Mouse (Mus musculus) bone marrow, adult 2 months (tissue): ENCODE measurements around the gene Samd14. TPM values are rescaled to one million over a fixed set of nuclear protein-coding genes. Genes with fewer than 3 reads are reported as not detected.

ENCODE experiments used
- H3K27ac ChIP-seq: fragments of 200-500 bp; 2 replicates; pipeline ENCODE4 v1.5.1; 2012; ENCODE audit warnings: low read depth, mild to moderate bottlenecking, control low read depth, inconsistent platforms, low read length; ENCODE audit not compliant: control insufficient read depth, poor library complexity, insufficient read depth
- H3K4me1 ChIP-seq: fragments of 200-500 bp; 2 replicates; pipeline ENCODE4 v1.6.1; 2011; ENCODE audit warnings: low read length; ENCODE audit not compliant: control insufficient read depth, insufficient read depth
- H3K4me3 ChIP-seq: fragments of 200-500 bp; replicated peaks from 2 replicates; pipeline ENCODE3; 2011; ENCODE audit warnings: mild to moderate bottlenecking, low read depth, low read length, control low read depth; ENCODE audit not compliant: control insufficient read depth
- CTCF ChIP-seq: fragments of 200-500 bp; IDR thresholded peaks from 2 replicates; pipeline ENCODE4 v1.5.1; 2011; ENCODE audit warnings: low read length, control low read depth; ENCODE audit not compliant: control insufficient read depth, insufficient read depth
- POLR2A ChIP-seq: fragments of 200-500 bp; IDR thresholded peaks from 2 replicates; pipeline ENCODE4 v1.6.1; 2011; ENCODE audit warnings: low read depth, mild to moderate bottlenecking, control low read depth, low read length, borderline replicate concordance; ENCODE audit not compliant: control insufficient read depth
- WGBS: fragments of 180-500 bp; shearing (Covaris S2); methylation state at CpG from one replicate; pipeline ENCODE4 v1.1.7; 2018; 5-methylcytosine and 5-hydroxymethylcytosine counted together
- polyA plus RNA-seq: library from polyadenylated mRNA; stranded (reverse); fragments of >200 nt; gene quantifications from 2 replicates; pipeline ENCODE4 v1.2.4, GENCODE M21; 2011; ENCODE audit warnings: low replicate concordance; ENCODE audit not compliant: missing spikeins, insufficient read depth, insufficient read length

Gene Samd14
- polyA plus RNA-seq, 1 experiment, result 80.3 TPM

DNA sequence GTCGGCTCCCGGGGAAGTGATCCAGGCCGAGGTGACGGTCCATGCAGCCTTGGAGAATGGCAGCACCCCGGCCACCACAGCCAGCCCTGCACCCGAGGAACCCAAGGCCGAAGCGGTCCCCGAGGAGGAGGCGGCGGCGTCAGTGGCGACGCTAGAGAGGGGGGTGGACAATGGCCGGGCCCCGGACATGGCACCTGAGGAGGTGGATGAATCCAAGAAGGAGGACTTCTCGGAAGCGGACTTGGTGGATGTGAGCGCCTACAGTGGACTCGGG is 17.3 kb upstream of the Samd14 start:
- H3K4me3 ChIP-seq, result peak overlapping the region; percentile 94
- TF ChIP-seq POLR2A, result no peak
- TF ChIP-seq CTCF, result no peak
- WGBS, result 1% methylated on average over 20 of the region's 20 CpGs
- peak overlapping the region; percentile 91 for H3K27ac ChIP-seq
- H3K4me1 ChIP-seq, result peaks cover 14% of the 10 kb centered on the region

DNA sequence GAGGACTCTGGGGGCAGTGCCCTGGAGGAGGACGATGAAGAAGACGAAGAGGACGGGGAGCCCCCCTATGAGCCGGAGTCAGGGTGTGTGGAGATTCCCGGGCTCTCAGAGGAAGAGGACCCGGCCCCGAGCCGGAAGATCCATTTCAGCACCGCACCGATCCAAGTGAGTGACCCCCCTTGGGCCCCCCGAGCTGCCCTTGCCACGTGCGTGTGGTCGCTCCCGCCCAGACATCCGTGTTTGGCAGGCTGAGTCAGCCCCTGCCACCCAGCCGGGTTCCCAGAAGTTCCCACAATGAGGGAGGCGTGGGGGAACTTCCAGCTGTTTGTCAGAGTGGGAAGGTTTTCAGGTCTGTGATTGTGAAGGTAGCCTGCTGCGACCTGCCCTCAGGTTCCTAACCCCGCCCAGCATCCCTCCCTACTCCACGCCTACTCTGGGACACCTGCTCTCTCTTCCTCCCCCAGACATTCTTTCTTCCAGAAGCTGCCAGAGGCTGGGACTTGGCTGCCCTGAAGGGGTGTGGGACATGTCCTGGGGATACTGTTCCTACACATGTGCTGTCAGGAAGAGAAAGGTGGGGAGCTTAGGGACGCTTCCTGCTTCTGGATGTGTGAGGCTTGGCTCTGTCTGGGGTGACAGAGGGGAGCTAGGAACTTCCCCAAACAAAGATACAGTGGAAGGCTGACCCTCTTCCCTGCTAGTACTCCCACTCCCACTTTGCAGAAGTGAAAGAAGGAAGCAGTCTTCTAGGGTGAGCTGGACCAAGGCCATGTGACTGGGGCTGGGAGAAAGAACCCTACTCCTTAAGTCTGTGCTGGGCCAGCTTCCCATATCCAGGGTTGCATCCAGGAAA is 16.7 kb upstream of the Samd14 start:
- Histone ChIP-seq H3K27ac (peak overlapping the region; percentile 91), H3K4me1 (peaks cover 15% of the 10 kb centered on the region), H3K4me3 (peak overlapping the region; percentile 94)
- under 1% methylated on average over 22 of the region's 22 CpGs for WGBS
- peak; percentile 14; the same call in 1 of the 2 replicates for TF ChIP-seq POLR2A
- TF ChIP-seq CTCF, result no peak

- H3K27ac ChIP-seq, result peak overlapping the region; percentile 12
- 18% methylated on average over 10 of the region's 10 CpGs for WGBS
- no peak for TF ChIP-seq POLR2A
- TF ChIP-seq CTCF, result no peak
- peak overlapping the region; percentile 94 for H3K4me3 ChIP-seq
- peaks cover 12% of the 10 kb centered on the region; the same call in 1 of the 2 replicates for H3K4me1 ChIP-seq
Observed at GRCm38 (mm10) chr11:94994208-94994814, 15.4 kb upstream of the Samd14 start.

- WGBS, result 40% methylated on average over 11 of the region's 11 CpGs
- Histone ChIP-seq H3K27ac (peak overlapping the region; percentile 21), H3K4me1 (peaks cover 12% of the 10 kb centered on the region; the same call in 1 of the 2 replicates), H3K4me3 (peak overlapping the region; percentile 94)
- TF ChIP-seq POLR2A (no peak), CTCF (no peak)
Observed at GRCm38 (mm10) chr11:94994947-94995772, 14.5 kb upstream of the Samd14 start.

- Histone ChIP-seq H3K4me1 (peaks cover 17% of the 10 kb centered on the region), H3K4me3 (peak overlapping the region; percentile 12), H3K27ac (peak overlapping the region; percentile 9)
- 70% methylated on average over 8 of the region's 8 CpGs for WGBS
- TF ChIP-seq POLR2A (no peak), CTCF (no peak)
Observed at GRCm38 (mm10) chr11:94996101-94996500, 13.6 kb upstream of the Samd14 start.

DNA sequence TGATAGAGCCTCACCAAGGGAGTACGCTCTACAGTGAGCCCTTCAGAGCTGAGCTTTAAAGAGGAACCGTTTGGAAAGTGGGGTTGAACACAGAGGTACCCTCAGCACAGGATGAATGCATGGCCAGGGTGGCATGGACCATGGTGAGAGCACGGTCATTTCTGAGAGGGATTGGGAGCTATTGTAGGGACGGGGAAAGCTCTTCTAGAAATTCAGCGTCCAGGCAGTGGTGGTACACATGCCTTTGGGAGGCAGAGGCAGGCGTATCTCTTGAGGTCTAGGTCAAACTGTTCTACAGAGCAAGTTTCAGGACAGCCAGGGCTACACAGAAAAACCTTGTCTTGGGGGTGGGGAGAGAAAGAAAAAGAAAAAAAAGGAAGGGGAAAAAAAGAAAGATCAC is 12.7 kb upstream of the Samd14 start:
- Histone ChIP-seq H3K4me3 (no peak overlapping the region), H3K4me1 (peaks cover 17% of the 10 kb centered on the region), H3K27ac (peak overlapping the region; percentile 36)
- 60% methylated on average over 6 of the region's 6 CpGs for WGBS
- TF ChIP-seq CTCF (no peak), POLR2A (no peak)

DNA sequence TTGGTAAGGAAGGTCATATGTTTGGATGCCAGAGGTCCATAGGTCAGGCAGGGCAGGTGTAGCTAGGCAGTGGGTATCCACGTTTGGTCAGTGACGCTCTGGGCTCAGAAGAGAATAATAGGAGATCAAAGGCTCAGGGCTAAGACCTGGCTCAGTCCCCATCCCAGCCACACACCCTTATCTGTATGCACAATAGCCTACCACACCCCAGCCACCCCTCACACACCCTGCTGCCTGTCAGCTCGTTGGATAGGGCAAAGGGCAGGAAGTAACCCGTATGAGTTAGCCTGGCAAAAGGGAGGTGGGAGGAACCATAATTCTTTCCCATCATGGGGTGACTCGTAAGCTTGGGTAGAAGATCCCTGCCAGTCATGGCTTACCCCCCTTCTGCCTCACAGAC is 12.1 kb upstream of the Samd14 start:
- WGBS, result 32% methylated on average over 5 of the region's 5 CpGs
- Histone ChIP-seq H3K27ac (peak overlapping the region; percentile 64), H3K4me1 (peaks cover 17% of the 10 kb centered on the region), H3K4me3 (peak overlapping the region; percentile 36)
- TF ChIP-seq CTCF (no peak), POLR2A (no peak)

- H3K27ac ChIP-seq, result peak overlapping the region; percentile 64
- TF ChIP-seq CTCF (no peak), POLR2A (peak; percentile 41; the same call in 1 of the 2 replicates)
- H3K4me3 ChIP-seq, result peak overlapping the region; percentile 36
- H3K4me1 ChIP-seq, result peaks cover 17% of the 10 kb centered on the region
- WGBS, result 32% methylated on average over 16 of the region's 16 CpGs
Observed at GRCm38 (mm10) chr11:94998041-94998531, 11.6 kb upstream of the Samd14 start.
